23 mouse cellular contexts compared by ENCODE assay signal in the genomic region with DNA sequence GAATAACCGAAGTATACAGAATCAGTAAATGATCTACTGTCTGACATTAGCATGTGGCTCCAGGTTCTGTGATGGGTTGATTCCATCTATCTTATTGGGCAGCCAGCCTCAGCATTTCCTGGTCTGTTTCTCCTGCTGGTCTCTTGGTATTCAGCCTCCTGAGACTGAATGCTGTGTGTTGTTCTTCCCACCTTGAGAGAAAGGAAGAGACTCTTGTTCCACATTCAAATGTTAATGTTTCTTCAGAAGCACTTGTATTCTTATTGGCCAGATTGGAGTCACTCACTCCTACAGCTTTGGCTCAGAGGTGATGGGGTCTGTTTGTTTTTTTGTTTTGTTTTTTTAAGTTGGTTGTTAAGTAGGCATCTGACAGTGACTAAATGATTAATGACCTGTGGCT. TPM values are rescaled to one million over a fixed set of nuclear protein-coding genes. Genes with fewer than 3 reads are reported as not detected.
"Had no signal": no experiment of that assay in that cellular context is flagged by ENCODE, and none has a peak within 500 bp of the region (broad histone marks: within the 10 kb centered on the region; RNA-seq: fewer than 3 reads in every experiment).

No protein-coding gene starts in this region.

- H3K9me3 ChIP-seq: heart, embryonic 13.5 days; heart, embryonic 15.5 days; hindbrain, embryonic 13.5 days; hindbrain, embryonic 15.5 days; limb, embryonic 10.5 days; limb, embryonic 12.5 days; liver, embryonic 13.5 days; liver, embryonic 15.5 days had no signal

- H3K4me3 ChIP-seq: gastrocnemius, adult 2 months; heart, adult 2 months; heart, embryonic 13.5 days; heart, embryonic 15.5 days; hindbrain, embryonic 13.5 days; hindbrain, embryonic 15.5 days; layer of hippocampus, adult 2 months; left cerebral cortex, adult 2 months; limb, embryonic 10.5 days; limb, embryonic 12.5 days; liver, embryonic 13.5 days; liver, embryonic 15.5 days had no signal

- H3K9ac ChIP-seq: heart, embryonic 13.5 days; heart, embryonic 15.5 days; hindbrain, embryonic 13.5 days; hindbrain, embryonic 15.5 days; limb, embryonic 12.5 days; liver, embryonic 13.5 days; liver, embryonic 15.5 days had no signal

- H3K27ac ChIP-seq: gastrocnemius, adult 2 months; heart, adult 2 months; heart, embryonic 13.5 days; heart, embryonic 15.5 days; hindbrain, embryonic 13.5 days; hindbrain, embryonic 15.5 days; hindbrain, postnatal 0 days; layer of hippocampus, adult 2 months; left cerebral cortex, adult 2 months; limb, embryonic 10.5 days; limb, embryonic 12.5 days; liver, embryonic 13.5 days; liver, embryonic 15.5 days had no signal

- DNase-seq: gastrocnemius, adult 2 months; gastrocnemius, postnatal 10 days; gastrocnemius, postnatal 25 days; heart, adult 11 months; heart, adult 2 months; heart, postnatal 14 days; heart, postnatal 36 days; kidney, adult 18-20 months; kidney, postnatal 10 days; kidney, postnatal 4 days; liver; liver, embryonic 13.5 days had no signal

- H3K27me3 ChIP-seq: heart, embryonic 13.5 days; heart, embryonic 15.5 days; hindbrain, embryonic 13.5 days; hindbrain, embryonic 15.5 days; limb, embryonic 12.5 days; liver, embryonic 13.5 days; liver, embryonic 15.5 days had no signal

RNA-seq across cellular contexts. Expression of a gene that starts 46.1 kb away (rescaled TPM):
- polyA plus RNA-seq: heart, embryonic 15.5 days; heart, postnatal 0 days had no signal
